Mouse (Mus musculus) erythroblast, embryonic 14.5 days (primary cell): ENCODE data around the gene Tnfaip3.

Experiments
- GATA1 ChIP-seq: IDR thresholded peaks from 2 replicates; pipeline ENCODE4 v1.6.1; 2012; ENCODE audit warnings: low read length, inconsistent platforms, mixed read lengths
- TAL1 ChIP-seq: IDR thresholded peaks from 3 replicates; pipeline ENCODE4 v1.6.1; 2012; ENCODE audit warnings: low read length, inconsistent platforms, mixed read lengths

- TF ChIP-seq GATA1: no peak
- no peak for TF ChIP-seq TAL1
Observed at GRCm38 (mm10) chr10:19013351-19013750, 2.1 kb downstream of the Tnfaip3 start.
